Mouse (Mus musculus) liver, embryonic 14.5 days (tissue): ENCODE data around the gene Acot7.

Experiments
- CTCF ChIP-seq: IDR thresholded peaks from 2 replicates; pipeline ENCODE4 v1.5.1; 2016; ENCODE audit warnings: antibody characterized with exemption, low read depth, control low read depth
- EP300 ChIP-seq: IDR thresholded peaks from 2 replicates; pipeline ENCODE4 v1.6.1; 2016; ENCODE audit warnings: antibody characterized with exemption, low read depth

GRCm38 (mm10) chr4:152270599-152270998 lies 92.7 kb downstream of the Acot7 start:
- TF ChIP-seq CTCF (no peak), EP300 (no peak)
